31 mouse cellular contexts compared by ENCODE assay signal in the genomic region with DNA sequence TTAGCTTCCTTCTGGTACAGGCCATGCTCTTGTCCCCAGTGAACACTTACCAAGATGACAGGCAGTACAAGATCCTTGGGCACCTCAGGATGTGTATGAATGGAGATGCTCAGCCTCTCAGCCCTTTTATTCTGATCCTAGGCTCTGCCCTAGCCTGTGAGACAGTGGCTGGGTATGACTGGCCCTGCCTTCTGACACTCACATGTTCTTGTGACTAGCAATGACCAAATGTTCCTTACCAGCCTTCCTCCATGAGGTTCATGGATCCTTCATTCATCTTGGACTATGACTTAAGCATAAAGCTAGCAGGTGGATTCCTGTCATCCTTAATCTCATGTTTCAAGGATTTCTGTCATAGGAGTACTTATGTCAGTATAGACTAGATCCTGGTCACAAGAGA. TPM values are rescaled to one million over a fixed set of nuclear protein-coding genes. Genes with fewer than 3 reads are reported as not detected.
"Had no signal": no experiment of that assay in that cellular context is flagged by ENCODE, and none has a peak within 500 bp of the region (broad histone marks: within the 10 kb centered on the region; RNA-seq: fewer than 3 reads in every experiment).

A gene (minus strand): TSS at position 101 of the 400 bp plus-strand sequence.

- H3K36me3 ChIP-seq: embryonic facial prominence, embryonic 12.5 days; embryonic facial prominence, embryonic 13.5 days; forebrain, embryonic 10.5 days; forebrain, embryonic 12.5 days; forebrain, embryonic 15.5 days had no signal

- H3K9me3 ChIP-seq: embryonic facial prominence, embryonic 12.5 days; embryonic facial prominence, embryonic 13.5 days; forebrain, embryonic 10.5 days; forebrain, embryonic 12.5 days; forebrain, embryonic 13.5 days; forebrain, embryonic 15.5 days had no signal

- DNase-seq: cerebellum, adult 2 months; cerebellum, adult 8-10 months; cerebellum, adult 9-10 months; cerebellum, adult 9-11 months; cerebellum, postnatal 10 days; cerebellum, postnatal 14 days; cerebellum, postnatal 25 days; cerebellum, postnatal 36 days; embryo, embryonic 11 days; forebrain, postnatal 0 days; gastrocnemius, adult 2 months; gastrocnemius, postnatal 10 days; gastrocnemius, postnatal 14 days; gastrocnemius, postnatal 25 days; gastrocnemius, postnatal 36 days; heart, adult 11 months; heart, adult 18-20 months; heart, adult 2 months had no signal

- H3K27me3 ChIP-seq: embryonic facial prominence, embryonic 12.5 days; embryonic facial prominence, embryonic 13.5 days; forebrain, embryonic 12.5 days; forebrain, embryonic 13.5 days; forebrain, embryonic 15.5 days had no signal

- H3K4me2 ChIP-seq: embryonic facial prominence, embryonic 12.5 days; embryonic facial prominence, embryonic 13.5 days; forebrain, embryonic 12.5 days; forebrain, embryonic 13.5 days; forebrain, embryonic 15.5 days had no signal

- ATAC-seq: forebrain, embryonic 13.5 days; forebrain, embryonic 15.5 days; forebrain, embryonic 16.5 days; forebrain, postnatal 0 days had no signal

- H3K9ac ChIP-seq: embryonic facial prominence, embryonic 12.5 days; embryonic facial prominence, embryonic 13.5 days; forebrain, embryonic 12.5 days; forebrain, embryonic 13.5 days; forebrain, embryonic 15.5 days; forebrain, postnatal 0 days had no signal

- H3K4me1 ChIP-seq: embryonic facial prominence, embryonic 12.5 days; embryonic facial prominence, embryonic 13.5 days; forebrain, embryonic 10.5 days; forebrain, embryonic 12.5 days; forebrain, embryonic 13.5 days; forebrain, embryonic 15.5 days had no signal

- H3K4me3 ChIP-seq: embryonic facial prominence, embryonic 12.5 days; embryonic facial prominence, embryonic 13.5 days; erythroblast, embryonic 14.5 days; forebrain, embryonic 10.5 days; forebrain, embryonic 12.5 days; forebrain, embryonic 13.5 days; forebrain, embryonic 15.5 days; gastrocnemius, adult 2 months; heart, adult 2 months had no signal

- H3K27ac ChIP-seq: embryonic facial prominence, embryonic 12.5 days; embryonic facial prominence, embryonic 13.5 days; forebrain, embryonic 10.5 days; forebrain, embryonic 12.5 days; forebrain, embryonic 13.5 days; forebrain, embryonic 15.5 days; gastrocnemius, adult 2 months; heart, adult 2 months had no signal

RNA-seq across cellular contexts. Expression of the gene that starts here (rescaled TPM):
- polyA plus RNA-seq: cerebellum, adult 2 months; cortical plate, adult 2 months; embryonic facial prominence, embryonic 11.5 days; embryonic facial prominence, embryonic 12.5 days; embryonic facial prominence, embryonic 13.5 days; erythroblast, embryonic 14.5 days; forebrain, embryonic 10.5 days; forebrain, embryonic 11.5 days; forebrain, embryonic 12.5 days; forebrain, embryonic 13.5 days; forebrain, embryonic 15.5 days; forebrain, embryonic 16.5 days; forebrain, postnatal 0 days; frontal cortex, adult 2 months; gonadal fat pad, adult 2 months; heart, adult 2 months had no signal
